Mouse (Mus musculus) cerebellum, adult 18-20 months (tissue): ENCODE measurements around the gene Hist1h4f.
"Not testable (repeated sequence)": the region's sequence is repeated elsewhere in the genome, so short reads cannot be mapped to it uniquely, and the experiment has no call there.

Experiments
- DNase-seq, 2 experiments: peaks; one replicate each; pipeline ENCODE4 v3.0.0; 2021

Hist1h4f gene

GRCm38 (mm10) chr13:23575864-23576313 lies 24.4 kb upstream of the Hist1h4f start:
- DNase-seq, result not testable (repeated sequence)

GRCm38 (mm10) chr13:23575271-23575851 lies 23.9 kb upstream of the Hist1h4f start, which contains the start of gene Hist1h3d:
Gene Hist1h3d (plus strand): TSS chr13:23575763.
- no peak for DNase-seq

GRCm38 (mm10) chr13:23574546-23575170 lies 23.2 kb upstream of the Hist1h4f start:
- not testable (repeated sequence) for DNase-seq

- DNase-seq, result peak; percentile 61 to 64
Measured at GRCm38 (mm10) chr13:23573898-23574524, 22.6 kb upstream of the Hist1h4f start, which contains the start of the genes Hist1h2bf and Hist1h2ad. Gene Hist1h2bf (minus strand): TSS chr13:23574196. Gene Hist1h2ad (plus strand): TSS chr13:23574381.

GRCm38 (mm10) chr13:23573034-23573897 lies 21.8 kb upstream of the Hist1h4f start:
- DNase-seq, result not testable (repeated sequence)

GRCm38 (mm10) chr13:23572218-23573033 lies 21.0 kb upstream of the Hist1h4f start:
- no peak for DNase-seq

- peak in 1 of 2 experiments; percentile 19 for DNase-seq
Measured at GRCm38 (mm10) chr13:23571504-23572217, 20.2 kb upstream of the Hist1h4f start.

GRCm38 (mm10) chr13:23571022-23571503 lies 19.6 kb upstream of the Hist1h4f start, which contains the start of the genes Hist1h2ae and Hist1h2bg:
Gene Hist1h2ae (minus strand): TSS chr13:23571220.
Gene Hist1h2bg (plus strand): TSS chr13:23571396.
- peak in 1 of 2 experiments; percentile 57 for DNase-seq

- DNase-seq, result not testable (repeated sequence)
Measured at GRCm38 (mm10) chr13:23570261-23571021, 19.0 kb upstream of the Hist1h4f start.

- no peak for DNase-seq
Measured at GRCm38 (mm10) chr13:23564482-23564881, 13.0 kb upstream of the Hist1h4f start.

- DNase-seq, result peak in 1 of 2 experiments; percentile 44
Measured at GRCm38 (mm10) chr13:23562699-23563462, 11.4 kb upstream of the Hist1h4f start.

- peak; percentile 87 to 89 for DNase-seq
Measured at GRCm38 (mm10) chr13:23561883-23562659, 10.6 kb upstream of the Hist1h4f start, which contains the start of gene Hist1h3e. Gene Hist1h3e (minus strand): TSS chr13:23562369.

GRCm38 (mm10) chr13:23561531-23561882 lies 10.1 kb upstream of the Hist1h4f start:
- not testable (repeated sequence) for DNase-seq

- not testable (repeated sequence) for DNase-seq
Measured at GRCm38 (mm10) chr13:23560699-23561098, 9.3 kb upstream of the Hist1h4f start.

- no peak for DNase-seq
Measured at GRCm38 (mm10) chr13:23556906-23557305, 5.5 kb upstream of the Hist1h4f start.

GRCm38 (mm10) chr13:23555839-23556416 lies 4.5 kb upstream of the Hist1h4f start:
- peak; percentile 64 to 68 for DNase-seq

GRCm38 (mm10) chr13:23554925-23555838 lies 3.7 kb upstream of the Hist1h4f start:
- peak; percentile 71 to 72 for DNase-seq
